Mouse (Mus musculus) heart, embryonic 10.5 days (tissue): ENCODE measurements at regions not wholly inside any gene's neighbourhood (a gene's known extent, or its start where the extent isn't known, plus 50 kb on each side); places are given as distances from the start of the nearest gene placed in this dataset.
A peak's percentile ranks its signal among the peaks of the same experiment; 100 is the strongest.

ENCODE experiments used
- DNase-seq: peaks from one replicate; pipeline ENCODE4 v3.0.0-alpha.2; 2017; ENCODE audit warnings: low spot score
- H3K27ac ChIP-seq: fragments of 300-500 bp; sonication (generic); 2 replicates; pipeline ENCODE4 v1.5.1; 2016; ENCODE audit warnings: mild to moderate bottlenecking
- H3K27me3 ChIP-seq: fragments of 300-500 bp; sonication (generic); 2 replicates; pipeline ENCODE4 v1.6.1; 2016; ENCODE audit warnings: mild to moderate bottlenecking; ENCODE audit not compliant: poor library complexity, insufficient read depth, severe bottlenecking
- H3K36me3 ChIP-seq: fragments of 300-500 bp; sonication (generic); 2 replicates; pipeline ENCODE4 v1.6.1; 2016; ENCODE audit warnings: mild to moderate bottlenecking, moderate library complexity
- H3K4me1 ChIP-seq: fragments of 300-500 bp; sonication (generic); 2 replicates; pipeline ENCODE4 v1.6.1; 2016; ENCODE audit warnings: mild to moderate bottlenecking
- H3K4me3 ChIP-seq: fragments of 300-500 bp; sonication (generic); 2 replicates; pipeline ENCODE4 v1.5.1; 2016; ENCODE audit warnings: mild to moderate bottlenecking, moderate library complexity
- H3K9me3 ChIP-seq: fragments of 300-500 bp; sonication (generic); 2 replicates; pipeline ENCODE4 v1.6.1; 2016; ENCODE audit warnings: mild to moderate bottlenecking, moderate library complexity
- WGBS: fragments of 180-500 bp; shearing (Covaris S2); methylation state at CpG from one replicate; pipeline ENCODE4 v1.1.7; 2016; 5-methylcytosine and 5-hydroxymethylcytosine counted together

DNA sequence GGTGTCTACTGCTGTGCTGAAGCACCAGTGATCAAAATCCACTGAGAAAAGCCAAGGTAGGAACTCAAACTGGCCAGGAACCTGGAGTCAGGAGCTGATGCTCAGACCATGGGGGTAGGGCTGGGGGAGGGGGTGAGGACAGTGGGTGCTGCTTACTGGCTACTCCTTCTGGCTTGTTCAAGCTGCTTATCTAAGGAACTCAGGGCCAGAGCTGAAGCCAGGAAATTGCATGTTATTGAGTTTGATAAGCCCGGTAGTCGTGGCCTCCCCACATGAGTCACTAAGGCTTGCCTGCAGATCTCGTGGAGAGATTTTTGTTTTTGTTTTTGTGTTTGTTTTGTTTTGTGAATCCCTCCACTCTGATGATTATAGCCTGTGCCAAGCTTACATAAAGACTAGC lies 65.9 kb downstream of the Tmem215 start:
- H3K4me1 ChIP-seq, result peaks cover 5% of the 10 kb centered on the region; the same call in 1 of the 2 replicates
- H3K9me3 ChIP-seq, result no peaks in the 10 kb centered on the region
- no peaks in the 10 kb centered on the region for H3K27me3 ChIP-seq
- H3K4me3 ChIP-seq, result no peak overlapping the region
- no peaks in the 10 kb centered on the region for H3K36me3 ChIP-seq
- DNase-seq, result no peak
- 42% methylated on average over 3 of the region's 3 CpGs for WGBS
- no peak overlapping the region for H3K27ac ChIP-seq

DNA sequence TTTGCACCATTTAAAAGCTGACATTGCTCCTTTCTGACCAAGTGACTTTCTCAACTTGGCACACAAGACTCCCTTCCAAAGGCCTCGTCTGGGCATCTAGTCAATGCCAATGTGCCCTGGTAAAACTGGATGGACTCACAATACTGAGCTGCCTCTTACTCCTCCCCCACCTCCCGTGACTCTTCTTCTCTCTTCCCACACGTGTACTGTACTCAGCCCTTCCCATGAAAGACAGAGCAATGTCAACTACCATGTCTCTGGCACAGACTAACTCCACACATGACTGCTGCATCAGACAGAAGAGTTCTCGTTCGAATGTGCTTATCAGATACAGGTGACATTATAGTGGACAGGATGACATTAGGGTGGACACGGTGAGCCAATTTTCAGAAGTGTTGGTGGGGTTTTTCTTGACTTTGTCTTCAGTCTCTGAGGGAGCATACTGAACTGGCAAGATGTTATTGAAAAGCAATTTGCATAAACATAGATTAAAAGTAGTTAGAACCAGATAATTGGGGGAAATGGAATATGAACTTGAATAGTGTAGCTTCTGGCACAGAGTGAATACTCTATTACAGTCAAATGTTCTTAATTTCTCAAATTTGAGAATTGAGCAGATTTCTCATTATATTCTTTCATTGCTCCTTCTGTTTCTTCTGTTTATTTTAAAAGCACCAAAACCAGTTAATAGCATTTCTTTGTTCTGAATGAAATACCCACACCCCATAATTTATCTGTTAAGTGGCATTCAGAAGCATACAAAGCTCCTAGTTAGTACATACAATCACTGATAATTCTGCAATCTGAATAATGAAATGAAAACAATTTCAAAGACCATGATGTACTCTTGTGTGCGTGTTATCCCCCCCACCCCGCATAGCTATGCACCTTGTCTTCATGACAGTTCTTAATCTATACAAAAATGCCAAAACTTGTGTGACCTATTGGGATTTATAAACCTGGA lies 71.4 kb downstream of the Tmem215 start:
- no peaks in the 10 kb centered on the region for H3K27me3 ChIP-seq
- no peak for DNase-seq
- H3K4me3 ChIP-seq, result no peak overlapping the region
- H3K9me3 ChIP-seq, result no peaks in the 10 kb centered on the region
- 82% methylated on average over 8 of the region's 8 CpGs for WGBS
- peak overlapping the region; percentile 72; the same call in 1 of the 2 replicates for H3K27ac ChIP-seq
- no peaks in the 10 kb centered on the region for H3K36me3 ChIP-seq
- H3K4me1 ChIP-seq, result peaks cover 16% of the 10 kb centered on the region; the same call in 1 of the 2 replicates

DNA sequence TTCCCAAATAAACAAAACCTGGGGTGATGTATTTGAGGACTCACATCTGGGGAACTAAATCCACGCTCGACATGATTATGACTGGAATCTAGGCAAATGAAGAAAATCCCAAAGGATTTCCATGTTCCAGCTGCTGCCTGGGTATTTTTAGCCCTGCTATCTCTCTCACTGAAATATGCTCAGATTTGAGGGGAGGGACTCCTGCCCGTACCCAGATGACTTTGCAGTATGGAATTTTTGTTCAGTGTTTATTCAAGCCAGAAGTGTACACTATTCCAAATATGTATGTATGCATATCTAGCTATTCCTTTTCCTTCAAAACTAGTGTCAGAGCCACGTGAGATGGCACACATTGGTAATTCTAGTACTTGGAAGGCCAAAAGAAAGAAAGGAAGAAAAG lies 72.1 kb downstream of the Tmem215 start:
- Histone ChIP-seq H3K9me3 (no peaks in the 10 kb centered on the region), H3K27me3 (no peaks in the 10 kb centered on the region), H3K27ac (peak overlapping the region; percentile 72; the same call in 1 of the 2 replicates), H3K4me1 (peaks cover 16% of the 10 kb centered on the region; the same call in 1 of the 2 replicates), H3K36me3 (no peaks in the 10 kb centered on the region), H3K4me3 (no peak overlapping the region)
- 39% methylated on average over 4 of the region's 4 CpGs for WGBS
- DNase-seq, result no peak

DNA sequence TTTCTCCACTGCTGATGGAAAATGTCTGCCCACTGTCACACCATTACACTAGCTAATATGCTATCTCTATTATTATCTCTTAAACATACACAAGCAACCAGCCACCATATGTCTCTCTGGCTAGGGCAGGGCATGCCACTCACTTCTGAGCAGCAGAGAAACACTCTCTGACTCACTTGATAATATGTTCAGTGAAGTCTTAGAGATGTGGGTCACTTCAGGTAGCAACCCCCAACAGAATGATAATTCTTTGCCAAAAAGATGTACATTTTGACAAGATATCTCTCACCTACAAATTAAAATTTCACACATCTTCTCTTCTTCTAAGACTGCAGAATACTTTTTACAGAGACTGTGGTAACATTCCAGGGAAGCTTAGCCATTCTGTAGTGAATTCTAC lies 72.8 kb downstream of the Tmem215 start:
- H3K4me1 ChIP-seq, result peaks cover 16% of the 10 kb centered on the region; the same call in 1 of the 2 replicates
- no peak overlapping the region for H3K4me3 ChIP-seq
- no peaks in the 10 kb centered on the region for H3K36me3 ChIP-seq
- no peaks in the 10 kb centered on the region for H3K27me3 ChIP-seq
- H3K27ac ChIP-seq, result peak overlapping the region; percentile 72; the same call in 1 of the 2 replicates
- H3K9me3 ChIP-seq, result no peaks in the 10 kb centered on the region
- no peak for DNase-seq

DNA sequence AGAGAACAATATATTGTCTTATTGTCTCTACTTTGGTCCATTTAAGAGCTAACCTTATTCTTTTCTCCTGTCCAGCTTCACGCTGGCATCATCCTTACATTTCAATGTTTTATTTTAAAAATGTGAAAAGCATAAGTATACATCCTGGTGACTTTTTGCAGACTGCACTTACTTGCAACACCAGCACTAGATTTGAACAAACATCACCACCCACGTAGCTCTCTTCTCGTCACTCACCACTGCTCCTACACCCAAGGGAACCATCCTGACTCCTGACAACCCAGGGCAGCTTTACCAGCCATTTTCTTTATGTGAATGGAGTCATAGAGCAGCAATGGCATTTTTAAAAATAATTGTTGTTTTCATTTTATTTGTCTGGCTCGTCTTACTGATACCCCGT lies 73.7 kb downstream of the Tmem215 start:
- DNase-seq, result no peak
- Histone ChIP-seq H3K4me3 (no peak overlapping the region), H3K4me1 (peaks cover 16% of the 10 kb centered on the region; the same call in 1 of the 2 replicates), H3K27me3 (no peaks in the 10 kb centered on the region), H3K27ac (no peak overlapping the region), H3K36me3 (no peaks in the 10 kb centered on the region), H3K9me3 (no peaks in the 10 kb centered on the region)
- 47% methylated on average over 5 of the region's 5 CpGs for WGBS

DNA sequence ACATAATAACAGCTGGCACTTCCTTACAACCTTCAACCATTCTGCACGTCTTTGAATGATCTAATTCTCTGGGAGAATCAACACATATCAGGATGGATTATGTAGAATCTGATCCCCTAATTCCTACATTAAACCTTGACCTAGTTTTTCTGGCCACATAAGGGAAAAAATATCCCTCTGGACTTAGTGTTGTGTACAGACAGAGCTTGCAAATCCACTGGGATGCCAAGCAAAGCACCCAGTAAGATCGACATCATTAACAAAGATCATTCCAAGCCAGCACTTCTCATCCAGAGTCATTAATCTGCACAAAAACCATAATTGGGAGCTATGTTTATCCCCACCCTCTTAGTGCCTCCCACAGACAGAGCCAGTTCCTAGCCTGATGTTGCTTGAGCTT lies 87.8 kb downstream of the Tmem215 start:
- no peaks in the 10 kb centered on the region for H3K9me3 ChIP-seq
- no peak overlapping the region for H3K27ac ChIP-seq
- H3K4me3 ChIP-seq, result no peak overlapping the region
- H3K4me1 ChIP-seq, result no peaks in the 10 kb centered on the region
- H3K27me3 ChIP-seq, result no peaks in the 10 kb centered on the region
- WGBS, result 79% methylated on average over 2 of the region's 2 CpGs
- DNase-seq, result no peak
- H3K36me3 ChIP-seq, result no peaks in the 10 kb centered on the region

DNA sequence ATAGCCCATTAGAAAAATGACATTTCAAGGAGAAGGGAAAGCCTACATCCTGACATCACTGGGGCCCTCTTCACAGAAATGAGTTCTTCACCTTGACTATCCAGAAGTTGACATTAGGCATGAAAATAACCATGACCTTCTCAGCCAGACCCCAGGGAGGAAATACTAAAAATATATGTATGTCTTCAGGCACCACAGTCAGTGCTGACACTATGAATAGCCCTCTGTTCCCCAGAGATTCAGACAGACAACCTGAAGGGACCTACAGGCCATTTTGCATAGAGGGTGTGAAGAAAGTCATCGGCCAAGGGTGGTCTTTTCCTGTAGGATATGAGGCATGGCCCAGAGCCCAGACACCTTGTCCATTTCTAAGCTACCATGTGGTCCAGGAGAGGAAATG lies 101.3 kb downstream of the Tmem215 start:
- Histone ChIP-seq H3K27me3 (no peaks in the 10 kb centered on the region), H3K4me3 (no peak overlapping the region), H3K27ac (no peak overlapping the region), H3K9me3 (no peaks in the 10 kb centered on the region), H3K36me3 (no peaks in the 10 kb centered on the region), H3K4me1 (no peaks in the 10 kb centered on the region)
- 70% methylated on average over 1 of the region's 1 CpGs for WGBS
- no peak for DNase-seq

DNA sequence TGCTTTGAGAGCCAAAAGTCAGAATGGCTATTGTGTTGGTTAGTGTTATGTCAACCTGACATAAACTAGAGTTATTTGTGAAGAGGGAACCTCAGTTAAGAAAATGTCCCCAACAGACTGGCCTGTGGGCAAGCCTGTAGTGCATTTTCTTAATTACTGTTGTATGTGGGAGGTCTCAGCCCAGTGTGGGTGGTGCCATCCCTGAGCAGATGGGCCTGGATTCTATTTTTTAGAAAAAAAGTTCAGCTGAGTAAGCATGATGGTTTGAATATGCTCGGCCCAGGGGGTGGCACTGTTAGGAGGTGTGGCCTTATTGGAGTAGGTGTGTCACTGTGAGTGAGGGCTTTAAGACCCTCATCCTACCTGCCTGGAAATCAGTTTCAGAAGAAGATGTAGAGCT lies 104.0 kb downstream of the Tmem215 start:
- 75% methylated on average over 1 of the region's 1 CpGs for WGBS
- H3K4me3 ChIP-seq, result no peak overlapping the region
- no peaks in the 10 kb centered on the region for H3K4me1 ChIP-seq
- no peak for DNase-seq
- no peaks in the 10 kb centered on the region for H3K9me3 ChIP-seq
- H3K27ac ChIP-seq, result no peak overlapping the region
- no peaks in the 10 kb centered on the region for H3K27me3 ChIP-seq
- no peaks in the 10 kb centered on the region for H3K36me3 ChIP-seq

DNA sequence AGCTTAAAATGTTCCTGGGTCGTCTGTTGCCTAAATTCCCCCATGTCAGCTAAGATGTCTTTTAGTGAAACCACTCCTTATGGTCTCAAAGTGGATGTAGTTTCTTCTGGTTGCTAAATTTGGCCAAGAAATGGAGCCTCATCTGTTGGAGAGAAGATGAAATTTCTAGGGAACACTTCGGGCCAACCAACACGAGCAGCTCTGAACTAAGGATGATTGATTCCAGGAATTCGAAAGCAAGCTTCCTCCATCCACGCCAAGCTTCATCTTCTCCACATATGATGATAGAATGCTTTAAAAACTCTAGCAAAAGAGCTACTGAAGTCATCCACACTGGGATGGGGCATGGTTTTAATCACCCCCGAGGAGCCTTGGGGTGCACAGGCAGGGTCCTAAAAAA lies 112.5 kb downstream of the Tmem215 start:
- 87% methylated on average over 6 of the region's 6 CpGs for WGBS
- DNase-seq, result no peak
- Histone ChIP-seq H3K4me3 (no peak overlapping the region), H3K27me3 (no peaks in the 10 kb centered on the region), H3K27ac (no peak overlapping the region), H3K4me1 (no peaks in the 10 kb centered on the region), H3K9me3 (no peaks in the 10 kb centered on the region), H3K36me3 (no peaks in the 10 kb centered on the region)

DNA sequence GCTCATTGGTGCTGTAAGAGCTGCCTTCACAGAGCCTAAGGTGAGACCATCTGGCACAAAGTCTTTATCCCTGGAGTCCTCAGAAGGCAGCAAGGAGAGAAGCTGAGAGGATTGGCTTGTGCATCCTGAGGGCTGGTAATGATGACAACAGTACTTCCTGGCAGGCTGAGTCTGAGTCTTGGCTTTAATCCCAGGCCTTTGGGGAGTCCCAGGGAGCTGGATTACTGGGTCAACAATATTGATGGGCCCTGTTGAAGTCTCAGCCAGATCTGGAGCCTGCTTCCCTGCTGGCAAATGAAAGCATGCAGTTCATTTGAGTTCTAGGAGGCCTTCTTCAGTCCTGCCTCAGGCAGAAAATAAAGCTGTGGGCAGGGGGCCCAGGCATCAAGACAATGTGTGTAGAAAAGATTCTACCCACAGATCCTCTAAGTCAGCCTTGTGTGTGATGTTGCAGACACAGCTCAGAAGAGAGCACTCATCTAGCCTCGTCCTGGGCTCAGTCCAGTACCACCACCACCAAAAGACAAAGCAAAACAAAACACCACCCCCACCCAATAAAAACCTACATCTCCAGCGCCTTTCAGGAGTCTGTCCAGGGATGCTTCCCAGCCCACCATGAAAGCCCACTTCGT lies 113.1 kb downstream of the Tmem215 start:
- Histone ChIP-seq H3K27ac (no peak overlapping the region), H3K27me3 (no peaks in the 10 kb centered on the region), H3K9me3 (no peaks in the 10 kb centered on the region), H3K4me1 (no peaks in the 10 kb centered on the region), H3K4me3 (no peak overlapping the region), H3K36me3 (no peaks in the 10 kb centered on the region)
- WGBS, result 70% methylated on average over 3 of the region's 3 CpGs
- DNase-seq, result no peak

DNA sequence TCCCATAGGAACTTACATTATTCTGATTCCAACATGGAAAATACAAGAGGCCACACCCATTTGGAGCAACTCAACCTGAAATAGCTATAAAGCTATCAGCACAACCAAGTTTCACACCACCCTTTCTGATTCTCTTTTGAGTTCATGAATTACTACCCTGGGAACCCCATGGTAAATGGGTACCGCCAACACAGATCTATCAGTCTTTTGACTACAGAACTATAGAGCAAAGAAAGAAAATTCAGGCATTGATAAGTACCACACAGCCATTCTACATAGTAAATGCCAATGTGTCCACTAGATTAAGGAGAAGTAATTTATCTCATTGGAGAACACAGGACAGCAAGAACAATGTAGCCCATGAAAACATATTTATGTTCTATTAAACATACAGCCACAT lies 114.1 kb downstream of the Tmem215 start:
- Histone ChIP-seq H3K27me3 (no peaks in the 10 kb centered on the region), H3K27ac (no peak overlapping the region), H3K4me3 (no peak overlapping the region), H3K4me1 (no peaks in the 10 kb centered on the region), H3K9me3 (no peaks in the 10 kb centered on the region), H3K36me3 (no peaks in the 10 kb centered on the region)
- DNase-seq, result no peak
- WGBS, result 97% methylated on average over 1 of the region's 1 CpGs

DNA sequence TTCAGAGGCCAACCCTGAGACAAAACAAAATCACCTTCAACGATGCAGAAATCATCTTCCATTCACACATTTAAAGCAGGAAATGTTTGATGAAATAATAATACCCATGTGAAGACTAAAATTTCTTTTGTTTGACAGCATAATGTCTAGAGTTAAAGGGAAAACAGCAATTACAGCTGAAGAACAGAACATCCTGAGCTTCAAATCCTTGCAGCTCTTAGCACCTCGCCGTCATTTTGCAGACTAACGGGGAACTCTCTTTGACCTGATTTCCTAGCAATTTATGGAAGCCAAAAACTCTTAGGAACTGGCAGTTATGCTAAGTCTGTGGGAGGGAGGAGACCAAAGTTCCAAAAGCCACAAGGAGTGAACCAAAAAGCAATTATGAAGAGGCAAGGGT lies 115.3 kb downstream of the Tmem215 start:
- no peaks in the 10 kb centered on the region for H3K9me3 ChIP-seq
- H3K27me3 ChIP-seq, result no peaks in the 10 kb centered on the region
- no peaks in the 10 kb centered on the region for H3K36me3 ChIP-seq
- H3K27ac ChIP-seq, result no peak overlapping the region
- no peaks in the 10 kb centered on the region for H3K4me1 ChIP-seq
- WGBS, result 85% methylated on average over 4 of the region's 4 CpGs
- H3K4me3 ChIP-seq, result no peak overlapping the region
- DNase-seq, result no peak

DNA sequence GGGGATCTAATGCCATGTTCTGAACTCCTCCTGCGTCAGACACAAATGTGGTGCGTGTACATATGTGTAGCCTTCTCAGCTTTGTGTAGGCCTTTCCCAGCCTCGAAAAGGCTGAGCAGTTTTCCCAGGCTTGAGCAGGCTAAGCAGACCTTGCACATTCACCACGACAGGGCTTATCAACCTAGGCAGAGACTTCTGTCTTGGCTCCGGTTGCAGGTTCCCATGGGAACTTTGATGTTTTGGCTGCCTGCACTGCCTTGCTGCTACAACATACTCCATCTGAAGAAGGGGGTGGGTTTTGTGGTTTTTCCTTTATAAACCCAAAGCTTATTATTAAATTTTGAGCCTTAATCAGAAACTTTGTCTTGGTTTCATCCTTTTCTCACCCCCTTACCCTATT lies 109.2 kb downstream of the Aptx start:
- H3K4me3 ChIP-seq, result no peak overlapping the region
- no peaks in the 10 kb centered on the region for H3K36me3 ChIP-seq
- 57% methylated on average over 5 of the region's 5 CpGs for WGBS
- H3K4me1 ChIP-seq, result no peaks in the 10 kb centered on the region
- no peaks in the 10 kb centered on the region for H3K27me3 ChIP-seq
- no peak for DNase-seq
- H3K27ac ChIP-seq, result no peak overlapping the region
- no peaks in the 10 kb centered on the region for H3K9me3 ChIP-seq
